16 mouse cellular contexts compared by ENCODE assay signal in genomic region chr7:101319796-101320195, GRCm38 (mm10). TPM values are rescaled to one million over a fixed set of nuclear protein-coding genes. Genes with fewer than 3 reads are reported as not detected.
A peak's percentile ranks its signal among the peaks of the same experiment; 100 is the strongest.
DNase-seq lines count a peak whose midpoint lies in the region; ATAC-seq lines count a peak whose summit lies in the region.
"Had no signal": no experiment of that assay in that cellular context is flagged by ENCODE, and none has a peak within 500 bp of the region (broad histone marks: within the 10 kb centered on the region; RNA-seq: fewer than 3 reads in every experiment).

No protein-coding gene starts in this region.

- no peak overlapping the region for H3K9ac ChIP-seq in limb, embryonic 12.5 days (replicated peaks)
- H3K9ac ChIP-seq in liver, embryonic 15.5 days = no peak overlapping the region
- H3K9ac ChIP-seq: embryonic facial prominence, embryonic 15.5 days; heart, embryonic 13.5 days had no signal

- 89% methylated on average over 1 of the region's 1 CpGs for WGBS in limb, embryonic 12.5 days
- WGBS in limb, embryonic 10.5 days = 74% methylated on average over 1 of the region's 1 CpGs
- WGBS in liver, embryonic 15.5 days (ENCODE audit: insufficient replicate concordance) = 59% methylated on average over 1 of the region's 1 CpGs

- no peaks in the 10 kb centered on the region for H3K36me3 ChIP-seq in limb, embryonic 12.5 days
- H3K36me3 ChIP-seq in limb, embryonic 10.5 days = no peaks in the 10 kb centered on the region
- no peaks in the 10 kb centered on the region for H3K36me3 ChIP-seq in liver, embryonic 15.5 days (replicated peaks)
- H3K36me3 ChIP-seq: embryonic facial prominence, embryonic 15.5 days; forebrain, embryonic 10.5 days; heart, embryonic 13.5 days had no signal

- DNase-seq in limb, embryonic 10.5 days (ENCODE audit: low spot score) = no peak
- peak; percentile 34 for DNase-seq in thymus, postnatal 0 days (ENCODE audit: low spot score)
- DNase-seq in thymus, postnatal 25 days = no peak
- no peak for DNase-seq in gastrocnemius, postnatal 4 days (ENCODE audit: low spot score in 2 of 2)
- no peak for DNase-seq in adrenal gland, adult 18-20 months (ENCODE audit: low spot score in 2 of 2)
- DNase-seq in gastrocnemius, adult 18-20 months (ENCODE audit: low spot score) = no peak
- DNase-seq: heart, postnatal 4 days; right cerebral cortex, postnatal 25 days; thymus, adult 2 months had no signal

- H3K4me2 ChIP-seq in limb, embryonic 12.5 days = no peak overlapping the region
- H3K4me2 ChIP-seq in liver, embryonic 15.5 days = peak overlapping the region; percentile 95; the same call in 1 of the 2 replicates

- H3K27me3 ChIP-seq in limb, embryonic 12.5 days = peaks cover 50% of the 10 kb centered on the region
- H3K27me3 ChIP-seq in limb, embryonic 10.5 days (ENCODE audit: low read depth, poor library complexity, severe bottlenecking) = peaks cover 55% of the 10 kb centered on the region
- no peaks in the 10 kb centered on the region for H3K27me3 ChIP-seq in liver, embryonic 15.5 days
- H3K27me3 ChIP-seq: embryonic facial prominence, embryonic 15.5 days; Patski had no signal

- H3K9me3 ChIP-seq in limb, embryonic 12.5 days = no peaks in the 10 kb centered on the region
- H3K9me3 ChIP-seq in limb, embryonic 10.5 days (replicated peaks) = no peaks in the 10 kb centered on the region
- H3K9me3 ChIP-seq in liver, embryonic 15.5 days (replicated peaks) = no peaks in the 10 kb centered on the region
- H3K9me3 ChIP-seq: embryonic facial prominence, embryonic 15.5 days; forebrain, embryonic 10.5 days; heart, embryonic 13.5 days had no signal

- H3K27ac ChIP-seq in limb, embryonic 12.5 days = no peak overlapping the region
- no peak overlapping the region for H3K27ac ChIP-seq in limb, embryonic 10.5 days
- H3K27ac ChIP-seq in liver, embryonic 15.5 days (replicated peaks) = peak overlapping the region; percentile 82
- H3K27ac ChIP-seq: embryonic facial prominence, embryonic 15.5 days; forebrain, embryonic 10.5 days had no signal

- H3K4me3 ChIP-seq in limb, embryonic 12.5 days (replicated peaks) = 0 out of 2 replicates have a peak overlapping the region, but pooled peaks have one; percentile 80
- H3K4me3 ChIP-seq in limb, embryonic 10.5 days = no peak overlapping the region
- H3K4me3 ChIP-seq in liver, embryonic 15.5 days (replicated peaks) = no peak overlapping the region

- peaks cover 24% of the 10 kb centered on the region for H3K4me1 ChIP-seq in limb, embryonic 12.5 days (replicated peaks)
- H3K4me1 ChIP-seq in limb, embryonic 10.5 days = peaks cover 27% of the 10 kb centered on the region
- H3K4me1 ChIP-seq in liver, embryonic 15.5 days (replicated peaks) = peaks cover 100% of the 10 kb centered on the region

- ATAC-seq in limb, embryonic 12.5 days (ENCODE audit: insufficient number of reproducible peaks, insufficient read depth, low FRiP score, low TSS enrichment, low read depth) = no peak
- ATAC-seq in liver, embryonic 15.5 days (ENCODE audit: insufficient read depth) = no peak
- ATAC-seq: lung, postnatal 0 days; Patski had no signal

RNA-seq across cellular contexts. Expression of gene Stard10, which starts 2.9 kb away (rescaled TPM):
- polyA plus RNA-seq in limb, embryonic 12.5 days (2016; fragmentation: Nextera tagmentation; extraction: Ambion mirVana) = 17.2 and 17.8 TPM in 2 replicates
- 10.1 and 11.7 TPM in 2 replicates for polyA plus RNA-seq in limb, embryonic 10.5 days (2016; fragmentation: Nextera tagmentation; extraction: Ambion mirVana)
- polyA plus RNA-seq in thymus, postnatal 0 days (2015; fragmentation: Nextera tagmentation; extraction: Ambion mirVana) = 12.3 and 14.6 TPM in 2 replicates
- polyA plus RNA-seq in liver, embryonic 15.5 days (2015; fragmentation: Nextera tagmentation; extraction: Ambion mirVana) = 122 and 143 TPM in 2 replicates
- 1 to 10 TPM; 5.9 to 9.0 TPM for total RNA-seq in gastrocnemius, postnatal 4 days (2021)
- total RNA-seq in adrenal gland, adult 18-20 months (2021) = 10 to 100 TPM; 38.1 to 90.0 TPM
- total RNA-seq in gastrocnemius, adult 18-20 months (2021) = 10 to 100 TPM; 40.4 to 41.1 TPM

RNA-seq across cellular contexts. Expression of gene Atg16l2, which starts 17.7 kb away (rescaled TPM):
- 23.2 and 25.8 TPM in 2 replicates for polyA plus RNA-seq in limb, embryonic 12.5 days (2016; fragmentation: Nextera tagmentation; extraction: Ambion mirVana)
- 19.6 and 23.0 TPM in 2 replicates for polyA plus RNA-seq in limb, embryonic 10.5 days (2016; fragmentation: Nextera tagmentation; extraction: Ambion mirVana)
- polyA plus RNA-seq in thymus, postnatal 0 days (2015; fragmentation: Nextera tagmentation; extraction: Ambion mirVana) = 28.5 and 29.7 TPM in 2 replicates
- polyA plus RNA-seq in liver, embryonic 15.5 days (2015; fragmentation: Nextera tagmentation; extraction: Ambion mirVana) = 5.2 and 5.9 TPM in 2 replicates
- total RNA-seq in gastrocnemius, postnatal 4 days (2021) = 10 to 100 TPM in 1 of 2 experiments, 1 to 10 TPM in 1; 6.3 to 11.4 TPM
- 10 to 100 TPM; 26.7 to 30.9 TPM for total RNA-seq in adrenal gland, adult 18-20 months (2021)
- 1 to 10 TPM; 6.5 to 8.9 TPM for total RNA-seq in gastrocnemius, adult 18-20 months (2021)

RNA-seq across cellular contexts. Expression of gene Arap1, which starts 28.1 kb away (rescaled TPM):
- 18.0 and 24.0 TPM in 2 replicates for polyA plus RNA-seq in limb, embryonic 12.5 days (2016; fragmentation: Nextera tagmentation; extraction: Ambion mirVana)
- 13.1 and 20.5 TPM in 2 replicates for polyA plus RNA-seq in limb, embryonic 10.5 days (2016; fragmentation: Nextera tagmentation; extraction: Ambion mirVana)
- polyA plus RNA-seq in thymus, postnatal 0 days (2015; fragmentation: Nextera tagmentation; extraction: Ambion mirVana) = 31.1 and 34.4 TPM in 2 replicates
- 14.5 and 19.8 TPM in 2 replicates for polyA plus RNA-seq in liver, embryonic 15.5 days (2015; fragmentation: Nextera tagmentation; extraction: Ambion mirVana)
- 10 to 100 TPM; 49.2 to 57.4 TPM for total RNA-seq in gastrocnemius, postnatal 4 days (2021)
- total RNA-seq in adrenal gland, adult 18-20 months (2021) = 10 to 100 TPM; 24.9 to 39.1 TPM
- total RNA-seq in gastrocnemius, adult 18-20 months (2021) = 10 to 100 TPM; 18.6 to 21.4 TPM
